Mouse (Mus musculus) bone marrow, adult 2 months (tissue): Measurements from ENCODE around the gene Zfp786. TPM values are rescaled to one million over a fixed set of nuclear protein-coding genes. Genes with fewer than 3 reads are reported as not detected.
A peak's percentile ranks its signal among the peaks of the same experiment; 100 is the strongest.

ENCODE experiments used
- H3K27ac ChIP-seq: fragments of 200-500 bp; 2 replicates; pipeline ENCODE4 v1.5.1; 2012; ENCODE audit warnings: low read depth, mild to moderate bottlenecking, control low read depth, inconsistent platforms, low read length; ENCODE audit not compliant: control insufficient read depth, poor library complexity, insufficient read depth
- H3K4me1 ChIP-seq: fragments of 200-500 bp; 2 replicates; pipeline ENCODE4 v1.6.1; 2011; ENCODE audit warnings: low read length; ENCODE audit not compliant: control insufficient read depth, insufficient read depth
- H3K4me3 ChIP-seq: fragments of 200-500 bp; replicated peaks from 2 replicates; pipeline ENCODE3; 2011; ENCODE audit warnings: mild to moderate bottlenecking, low read depth, low read length, control low read depth; ENCODE audit not compliant: control insufficient read depth
- CTCF ChIP-seq: fragments of 200-500 bp; IDR thresholded peaks from 2 replicates; pipeline ENCODE4 v1.5.1; 2011; ENCODE audit warnings: low read length, control low read depth; ENCODE audit not compliant: control insufficient read depth, insufficient read depth
- POLR2A ChIP-seq: fragments of 200-500 bp; IDR thresholded peaks from 2 replicates; pipeline ENCODE4 v1.6.1; 2011; ENCODE audit warnings: low read depth, mild to moderate bottlenecking, control low read depth, low read length, borderline replicate concordance; ENCODE audit not compliant: control insufficient read depth
- WGBS: fragments of 180-500 bp; shearing (Covaris S2); methylation state at CpG from one replicate; pipeline ENCODE4 v1.1.7; 2018; 5-methylcytosine and 5-hydroxymethylcytosine counted together
- polyA plus RNA-seq: library from polyadenylated mRNA; stranded (reverse); fragments of >200 nt; gene quantifications from 2 replicates; pipeline ENCODE4 v1.2.4, GENCODE M21; 2011; ENCODE audit warnings: low replicate concordance; ENCODE audit not compliant: missing spikeins, insufficient read depth, insufficient read length

The Zfp786 gene
- not detected in 2 replicates for polyA plus RNA-seq

- Histone ChIP-seq H3K4me3 (peak within 1 kb of the TSS; percentile 73), H3K4me1 (no peaks in the 10 kb centered on the region; the same call in 1 of the 2 replicates), H3K27ac (peak within 1 kb of the TSS; percentile 5; the same call in 1 of the 2 replicates)
- WGBS: 2% methylated on average over 64 of the region's 64 CpGs
- TF ChIP-seq POLR2A (peak; percentile 12; the same call in 1 of the 2 replicates), CTCF (peak; percentile 97)
These were observed at the start of gene Zfp786 for GRCm38 (mm10) chr6:47830104-47831078. TSS of gene Zfp786 (minus strand) at chr6:47830867.

- 91% methylated on average over 10 of the region's 10 CpGs for WGBS
- TF ChIP-seq POLR2A (no peak), CTCF (no peak)
These were observed 49.5 kb upstream of the Zfp786 start for GRCm38 (mm10) chr6:47880166-47880565.

GRCm38 (mm10) chr6:47879049-47879716 is 48.5 kb upstream of the Zfp786 start:
- WGBS: 38% methylated on average over 4 of the region's 4 CpGs
- TF ChIP-seq POLR2A (no peak), CTCF (no peak)
- H3K4me1 ChIP-seq: no peaks in the 10 kb centered on the region; the same call in 1 of the 2 replicates
- no peak overlapping the region for H3K27ac ChIP-seq
- H3K4me3 ChIP-seq: no peak overlapping the region

More at GRCm38 (mm10) chr6:47880166-47880565, 49.5 kb upstream of the Zfp786 start:
- H3K4me3 ChIP-seq: no peak overlapping the region
- H3K27ac ChIP-seq: no peak overlapping the region
- H3K4me1 ChIP-seq: no peaks in the 10 kb centered on the region; the same call in 1 of the 2 replicates

GRCm38 (mm10) chr6:47878593-47878992 is 47.9 kb upstream of the Zfp786 start:
- 54% methylated on average over 3 of the region's 3 CpGs for WGBS
- Histone ChIP-seq H3K4me3 (peak overlapping the region; percentile 67), H3K27ac (no peak overlapping the region), H3K4me1 (no peaks in the 10 kb centered on the region; the same call in 1 of the 2 replicates)
- TF ChIP-seq CTCF: no peak
- TF ChIP-seq POLR2A: no peak

GRCm38 (mm10) chr6:47878133-47878514 is 47.5 kb upstream of the Zfp786 start:
- Histone ChIP-seq H3K4me3 (peak overlapping the region; percentile 67), H3K27ac (peak overlapping the region; percentile 95; the same call in 1 of the 2 replicates)
- no peak for TF ChIP-seq POLR2A
- TF ChIP-seq CTCF: no peak

DNA sequence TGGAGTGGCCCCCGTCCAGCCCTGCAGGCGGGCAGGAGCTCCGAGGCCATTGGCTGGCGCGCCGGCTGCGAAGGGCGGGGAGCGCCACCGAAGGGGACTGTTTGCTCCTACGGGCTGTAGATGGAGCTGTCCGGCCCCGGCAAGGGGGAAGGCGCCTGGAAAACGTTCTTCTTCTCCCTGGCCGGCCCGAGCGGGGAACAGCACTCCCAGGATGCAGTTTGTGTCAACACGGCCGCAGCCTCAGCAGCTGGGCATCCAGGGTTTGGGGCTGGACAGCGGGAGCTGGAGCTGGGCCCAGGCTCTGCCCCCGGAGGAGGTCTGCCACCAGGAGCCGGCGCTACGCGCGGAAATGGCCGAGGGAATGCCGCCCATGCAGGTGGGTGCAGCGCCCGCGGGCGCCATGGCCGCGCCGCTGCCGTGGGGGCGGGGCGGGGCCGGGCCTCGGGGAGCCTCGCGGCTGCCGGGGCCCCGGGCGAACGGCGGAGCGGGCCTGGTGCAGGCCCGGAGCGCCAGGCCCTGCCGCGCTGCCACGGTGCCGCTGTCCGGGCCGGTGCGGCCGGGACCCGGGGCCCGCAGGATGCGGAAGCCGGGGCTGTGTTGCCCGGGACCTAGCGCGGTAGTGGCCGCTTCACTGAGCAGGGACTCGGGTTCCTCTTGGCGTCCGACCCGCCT is 46.9 kb upstream of the Zfp786 start:
- 1% methylated on average over 71 of the region's 71 CpGs for WGBS
- H3K27ac ChIP-seq: peak overlapping the region; percentile 95
- H3K4me1 ChIP-seq: no peaks in the 10 kb centered on the region; the same call in 1 of the 2 replicates
- TF ChIP-seq CTCF: peak; percentile 53
- peak; percentile 74; the same call in 1 of the 2 replicates for TF ChIP-seq POLR2A
- H3K4me3 ChIP-seq: peak overlapping the region; percentile 98

More at GRCm38 (mm10) chr6:47878133-47878514, 47.5 kb upstream of the Zfp786 start:
- no peaks in the 10 kb centered on the region; the same call in 1 of the 2 replicates for H3K4me1 ChIP-seq
- WGBS: 2% methylated on average over 11 of the region's 11 CpGs

- 2% methylated on average over 9 of the region's 9 CpGs for WGBS
- H3K4me1 ChIP-seq: no peaks in the 10 kb centered on the region; the same call in 1 of the 2 replicates
- peak within 1 kb of the TSS; percentile 95 for H3K27ac ChIP-seq
- peak within 1 kb of the TSS; percentile 98 for H3K4me3 ChIP-seq
- TF ChIP-seq POLR2A (no peak), CTCF (no peak)
These were observed 46.4 kb upstream of the Zfp786 start, which contains the start of gene Zfp282 for GRCm38 (mm10) chr6:47877058-47877457. TSS of gene Zfp282 (plus strand) at chr6:47877204.
